32 mouse cellular contexts compared by ENCODE assay signal in genomic region chr13:31292584-31293387, GRCm38 (mm10).
DNase-seq lines count a peak whose midpoint lies in the region; ATAC-seq and TF ChIP-seq lines count a peak whose summit lies in the region.
"Had no signal": no experiment of that assay in that cellular context is flagged by ENCODE, and none has a peak within 500 bp of the region (broad histone marks: within the 10 kb centered on the region; RNA-seq: fewer than 3 reads in every experiment).

No protein-coding gene starts in this region.

- H3K4me1 ChIP-seq in intestine, embryonic 15.5 days (replicated peaks), result no peaks in the 10 kb centered on the region
- no peaks in the 10 kb centered on the region for H3K4me1 ChIP-seq in intestine, embryonic 16.5 days (ENCODE audit: control insufficient read depth, insufficient read depth, low read length)
- H3K4me1 ChIP-seq in stomach, postnatal 0 days (replicated peaks; ENCODE audit: control insufficient read depth, insufficient read depth), result no peaks in the 10 kb centered on the region
- no peaks in the 10 kb centered on the region for H3K4me1 ChIP-seq in forebrain, embryonic 15.5 days
- H3K4me1 ChIP-seq: forebrain, embryonic 12.5 days; hindbrain, embryonic 13.5 days; limb, embryonic 12.5 days; megakaryocyte, embryonic 14.5 days; midbrain, embryonic 15.5 days; neural tube, embryonic 13.5 days had no signal

- no peak for TF ChIP-seq EP300 in stomach, postnatal 0 days (optimal IDR thresholded peaks at IDR 0.05)

- no peak overlapping the region for H3K4me2 ChIP-seq in intestine, embryonic 15.5 days (replicated peaks)
- H3K4me2 ChIP-seq in intestine, embryonic 16.5 days (ENCODE audit: low read depth, low read length), result no peak overlapping the region
- H3K4me2 ChIP-seq in stomach, postnatal 0 days (replicated peaks; ENCODE audit: low read depth), result no peak overlapping the region
- no peak overlapping the region for H3K4me2 ChIP-seq in forebrain, embryonic 15.5 days (replicated peaks)
- H3K4me2 ChIP-seq: embryonic facial prominence, embryonic 13.5 days; forebrain, embryonic 12.5 days; heart, embryonic 12.5 days; hindbrain, embryonic 13.5 days; limb, embryonic 12.5 days; liver, embryonic 11.5 days; midbrain, embryonic 15.5 days; neural tube, embryonic 13.5 days had no signal

- DNase-seq in R1 (ENCODE audit: low read depth, low spot score), result peak; percentile 31
- DNase-seq in stomach, postnatal 0 days (ENCODE audit: low spot score), result peak; percentile 69
- DNase-seq in lung, postnatal 14 days, result no peak
- DNase-seq: adrenal gland, postnatal 10 days; B cell, adult 2 months; cerebellum, adult 18-20 months; cerebellum, postnatal 25 days; embryo, embryonic 11 days; gastrocnemius, adult 2 months; heart, postnatal 10 days; kidney, postnatal 25 days; layer of hippocampus, postnatal 36 days; lung, postnatal 10 days; retina, postnatal 1 day; right cerebral cortex, postnatal 25 days; spleen, adult 18-20 months had no signal

- H3K4me3 ChIP-seq in intestine, embryonic 15.5 days (replicated peaks), result no peak overlapping the region
- no peak overlapping the region for H3K4me3 ChIP-seq in intestine, embryonic 16.5 days (ENCODE audit: low read length)
- H3K4me3 ChIP-seq in stomach, postnatal 0 days (ENCODE audit: low read depth, low read length), result no peak overlapping the region
- H3K4me3 ChIP-seq in forebrain, embryonic 15.5 days, result no peak overlapping the region
- H3K4me3 ChIP-seq: embryonic facial prominence, embryonic 13.5 days; erythroblast, embryonic 14.5 days; forebrain, embryonic 12.5 days; gastrocnemius, adult 2 months; heart, embryonic 12.5 days; hindbrain, embryonic 13.5 days; limb, embryonic 12.5 days; megakaryocyte, embryonic 14.5 days; midbrain, embryonic 15.5 days; myocyte; neural tube, embryonic 13.5 days had no signal

- no peak overlapping the region for H3K27ac ChIP-seq in intestine, embryonic 15.5 days
- H3K27ac ChIP-seq in intestine, embryonic 16.5 days (ENCODE audit: low read length), result no peak overlapping the region
- peak overlapping the region; percentile 73 for H3K27ac ChIP-seq in stomach, postnatal 0 days (replicated peaks)
- H3K27ac ChIP-seq in forebrain, embryonic 15.5 days (replicated peaks), result no peak overlapping the region
- H3K27ac ChIP-seq: embryonic facial prominence, embryonic 13.5 days; forebrain, embryonic 12.5 days; gastrocnemius, adult 2 months; hindbrain, embryonic 13.5 days; limb, embryonic 12.5 days; midbrain, embryonic 15.5 days; neural tube, embryonic 13.5 days had no signal

- H3K27me3 ChIP-seq in intestine, embryonic 15.5 days (replicated peaks), result no peaks in the 10 kb centered on the region
- no peaks in the 10 kb centered on the region for H3K27me3 ChIP-seq in intestine, embryonic 16.5 days (replicated peaks; ENCODE audit: control insufficient read depth, insufficient read depth, low read length)
- H3K27me3 ChIP-seq in stomach, postnatal 0 days (ENCODE audit: control insufficient read depth, insufficient read depth, low read length), result no peaks in the 10 kb centered on the region
- no peaks in the 10 kb centered on the region for H3K27me3 ChIP-seq in forebrain, embryonic 15.5 days
- H3K27me3 ChIP-seq: forebrain, embryonic 12.5 days; hindbrain, embryonic 13.5 days; midbrain, embryonic 15.5 days; neural tube, embryonic 13.5 days had no signal

- TF ChIP-seq CTCF in stomach, postnatal 0 days (IDR thresholded peaks at IDR 0.05; ENCODE audit: low read depth), result no peak

- no peaks in the 10 kb centered on the region for H3K36me3 ChIP-seq in intestine, embryonic 15.5 days
- H3K36me3 ChIP-seq in intestine, embryonic 16.5 days (ENCODE audit: control insufficient read depth, insufficient read depth, low read length), result no peaks in the 10 kb centered on the region
- H3K36me3 ChIP-seq in stomach, postnatal 0 days (ENCODE audit: control insufficient read depth, insufficient read depth, low read length), result no peaks in the 10 kb centered on the region
- no peaks in the 10 kb centered on the region for H3K36me3 ChIP-seq in forebrain, embryonic 15.5 days
- H3K36me3 ChIP-seq: embryonic facial prominence, embryonic 13.5 days; forebrain, embryonic 12.5 days; heart, embryonic 12.5 days; hindbrain, embryonic 13.5 days; limb, embryonic 12.5 days; midbrain, embryonic 15.5 days; neural tube, embryonic 13.5 days had no signal

- ATAC-seq in intestine, embryonic 15.5 days, result 0 out of 2 replicates have a peak, but pooled peaks have one; percentile 41
- no peak for ATAC-seq in intestine, embryonic 16.5 days
- peak; percentile 68 to 78 for ATAC-seq in hematopoietic stem cell, adult 5-6 weeks (replicated peaks in 1 of 2; ENCODE audit: insufficient read depth in 1 of 2, low FRiP score in 2 of 2, low TSS enrichment in 1 of 2, low read depth in 1 of 2, poor library complexity in 2 of 2, severe bottlenecking in 2 of 2)
- ATAC-seq in stomach, postnatal 0 days (ENCODE audit: low FRiP score, low TSS enrichment), result peak; percentile 80
- no peak for ATAC-seq in forebrain, embryonic 15.5 days (replicated peaks)
- ATAC-seq: inflammation-experienced regulatory T-cells, adult 6 months; midbrain, embryonic 15.5 days had no signal

- no peaks in the 10 kb centered on the region for H3K9me3 ChIP-seq in intestine, embryonic 15.5 days
- H3K9me3 ChIP-seq in intestine, embryonic 16.5 days (ENCODE audit: control insufficient read depth, low read length), result no peaks in the 10 kb centered on the region
- H3K9me3 ChIP-seq in stomach, postnatal 0 days (ENCODE audit: control insufficient read depth, low read length), result no peaks in the 10 kb centered on the region
- no peaks in the 10 kb centered on the region for H3K9me3 ChIP-seq in forebrain, embryonic 15.5 days
- H3K9me3 ChIP-seq: embryonic facial prominence, embryonic 13.5 days; forebrain, embryonic 12.5 days; heart, embryonic 12.5 days; hindbrain, embryonic 13.5 days; limb, embryonic 12.5 days; megakaryocyte, embryonic 14.5 days; midbrain, embryonic 15.5 days; neural tube, embryonic 13.5 days had no signal

- H3K9ac ChIP-seq in intestine, embryonic 15.5 days, result no peak overlapping the region
- no peak overlapping the region for H3K9ac ChIP-seq in intestine, embryonic 16.5 days (ENCODE audit: low read depth, low read length)
- no peak overlapping the region for H3K9ac ChIP-seq in stomach, postnatal 0 days (ENCODE audit: low read length)
- H3K9ac ChIP-seq in forebrain, embryonic 15.5 days (replicated peaks), result no peak overlapping the region
- H3K9ac ChIP-seq: embryonic facial prominence, embryonic 13.5 days; forebrain, embryonic 12.5 days; heart, embryonic 12.5 days; hindbrain, embryonic 13.5 days; limb, embryonic 12.5 days; midbrain, embryonic 15.5 days; neural tube, embryonic 13.5 days had no signal

- WGBS in intestine, embryonic 15.5 days, result 89% methylated on average over 13 of the region's 13 CpGs
- WGBS in intestine, embryonic 16.5 days, result 83% methylated on average over 13 of the region's 13 CpGs
- WGBS in stomach, postnatal 0 days, result 60% methylated on average over 13 of the region's 13 CpGs
- WGBS in forebrain, embryonic 15.5 days, result 84% methylated on average over 13 of the region's 13 CpGs

Comparison
In these comparisons a context has a peak if more than half of its experiments do, and no peak if none do; other contexts are left out.
1. ATAC-seq: peak in intestine, embryonic 15.5 days (single experiment), hematopoietic stem cell, adult 5-6 weeks (2 of 2) and stomach, postnatal 0 days (single experiment); none in intestine, embryonic 16.5 days (single experiment) and forebrain, embryonic 15.5 days (single experiment).